Mouse (Mus musculus): ENCODE results near the gene Gpr132.
A peak's percentile ranks its signal among the peaks of the same experiment; 100 is the strongest.

Gene Gpr132

GRCm38 (mm10) chr12:112868178-112869087 is at the start of gene Gpr132:
Gene Gpr132, minus strand, starts transcription at chr12:112868228.
- peak in 1 of 2 experiments; percentile 34 for DNase-seq

GRCm38 (mm10) chr12:112917486-112917885 is 49.5 kb upstream of the Gpr132 start:
- no peak for DNase-seq

- no peak for DNase-seq
These were observed 48.8 kb upstream of the Gpr132 start for GRCm38 (mm10) chr12:112916698-112917400.

- no peak for DNase-seq
These were observed 47.6 kb upstream of the Gpr132 start for GRCm38 (mm10) chr12:112915587-112915986.

- DNase-seq, result peak; percentile 43 to 69
These were observed 46.5 kb upstream of the Gpr132 start for GRCm38 (mm10) chr12:112914527-112914926.

- no peak for DNase-seq
These were observed 45.1 kb upstream of the Gpr132 start for GRCm38 (mm10) chr12:112912951-112913745.

- no peak for DNase-seq
These were observed 43.7 kb upstream of the Gpr132 start for GRCm38 (mm10) chr12:112911701-112912100.

GRCm38 (mm10) chr12:112908991-112909390 is 41.0 kb upstream of the Gpr132 start:
- no peak for DNase-seq

- no peak for DNase-seq
These were observed 37.0 kb upstream of the Gpr132 start for GRCm38 (mm10) chr12:112905001-112905400.

- DNase-seq, result peak in 1 of 2 experiments; percentile 46
These were observed 35.9 kb upstream of the Gpr132 start for GRCm38 (mm10) chr12:112903941-112904340.

- DNase-seq, result no peak
These were observed 32.6 kb upstream of the Gpr132 start for GRCm38 (mm10) chr12:112900641-112901040.

- DNase-seq, result no peak
These were observed 30.9 kb upstream of the Gpr132 start for GRCm38 (mm10) chr12:112898960-112899359.

- DNase-seq, result no peak
These were observed 30.3 kb upstream of the Gpr132 start for GRCm38 (mm10) chr12:112898351-112898750.

- DNase-seq, result peak in 1 of 2 experiments; percentile 65
These were observed 29.6 kb upstream of the Gpr132 start for GRCm38 (mm10) chr12:112897522-112898212.

- DNase-seq, result no peak
These were observed 26.9 kb upstream of the Gpr132 start for GRCm38 (mm10) chr12:112894969-112895368.

GRCm38 (mm10) chr12:112894303-112894884 is 26.4 kb upstream of the Gpr132 start:
- no peak for DNase-seq

GRCm38 (mm10) chr12:112885465-112885864 is 17.4 kb upstream of the Gpr132 start:
- DNase-seq, result no peak

GRCm38 (mm10) chr12:112881301-112881815 is 13.3 kb upstream of the Gpr132 start:
- no peak for DNase-seq

- no peak for DNase-seq
These were observed 12.6 kb upstream of the Gpr132 start for GRCm38 (mm10) chr12:112880661-112881060.

- no peak for DNase-seq
These were observed 11.7 kb upstream of the Gpr132 start for GRCm38 (mm10) chr12:112879731-112880130.

GRCm38 (mm10) chr12:112877607-112878020 is 9.6 kb upstream of the Gpr132 start:
- peak; percentile 53 to 64 for DNase-seq
